Mouse (Mus musculus): ENCODE measurements around the gene Sox5. TPM values are rescaled to one million over a fixed set of nuclear protein-coding genes. Genes with fewer than 3 reads are reported as not detected.

The Sox5 gene
- polyA plus RNA-seq, 1 experiment = 0.81 TPM

DNA sequence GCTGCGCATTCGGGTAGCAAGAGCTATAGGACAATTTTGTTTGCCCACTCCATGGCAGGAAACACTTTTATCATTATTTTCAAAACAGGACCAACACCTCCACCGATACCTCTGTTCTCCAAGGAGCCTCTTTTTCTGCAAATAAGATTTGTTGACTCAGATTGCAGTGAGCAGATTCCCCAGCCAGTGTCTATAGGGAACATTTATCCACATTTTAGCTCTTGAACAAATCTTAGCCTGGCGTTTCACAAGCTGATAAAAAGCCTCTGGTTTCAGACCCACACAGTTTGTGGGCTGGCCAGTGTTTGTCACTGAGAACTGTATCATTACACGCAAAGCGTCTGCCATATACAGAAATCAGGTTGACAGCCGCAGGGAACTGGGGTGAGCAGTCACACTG, 823.4 kb downstream of the Sox5 start:
- H3K4me3 ChIP-seq (ENCODE audit: control insufficient read depth, insufficient read depth, low read length) = no peak overlapping the region
- no peaks in the 10 kb centered on the region for H3K36me3 ChIP-seq (ENCODE audit: control insufficient read depth, insufficient read depth, low read length)
- no peak overlapping the region for H3K27ac ChIP-seq (ENCODE audit: control insufficient read depth, insufficient read depth, low read length)
- H3K4me1 ChIP-seq (replicated peaks; ENCODE audit: control insufficient read depth, insufficient read depth, low read length) = peaks cover 6% of the 10 kb centered on the region
- TF ChIP-seq CTCF (IDR thresholded peaks at IDR 0.05; ENCODE audit: borderline replicate concordance, control insufficient read depth, extremely low read depth, insufficient read depth, low read length, poor library complexity) = no peak
- no peak for TF ChIP-seq POLR2A (IDR thresholded peaks at IDR 0.05; ENCODE audit: control insufficient read depth, extremely low read depth, insufficient read depth, low read length, poor library complexity)
- DNase-seq = no peak
- H3K27me3 ChIP-seq (ENCODE audit: control insufficient read depth, insufficient read depth, low read length) = no peaks in the 10 kb centered on the region
- 98% methylated on average over 7 of the region's 7 CpGs for WGBS

DNA sequence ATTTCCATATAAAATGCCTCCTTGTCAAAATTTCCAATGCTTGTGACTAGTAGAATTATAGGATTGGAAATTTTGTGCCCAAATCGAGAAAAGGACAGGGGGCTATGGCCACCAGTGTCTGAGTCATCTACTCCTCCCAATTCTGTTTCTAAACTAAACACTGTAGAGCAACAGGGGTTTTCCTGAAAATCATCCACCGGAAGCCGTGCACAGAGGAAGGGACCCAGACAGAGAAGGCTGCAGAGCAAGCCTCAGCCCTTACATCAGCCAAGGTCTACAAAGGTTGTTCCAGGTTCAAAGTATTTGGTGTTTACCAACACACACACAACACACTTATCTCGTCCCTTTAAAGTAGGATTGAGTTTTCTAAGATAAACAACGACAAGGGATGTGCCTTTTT, 824.7 kb downstream of the Sox5 start:
- Histone ChIP-seq H3K27me3 (ENCODE audit: control insufficient read depth, insufficient read depth, low read length) (no peaks in the 10 kb centered on the region), H3K27ac (ENCODE audit: control insufficient read depth, insufficient read depth, low read length) (no peak overlapping the region), H3K36me3 (ENCODE audit: control insufficient read depth, insufficient read depth, low read length) (no peaks in the 10 kb centered on the region), H3K4me3 (ENCODE audit: control insufficient read depth, insufficient read depth, low read length) (no peak overlapping the region), H3K4me1 (replicated peaks; ENCODE audit: control insufficient read depth, insufficient read depth, low read length) (peaks cover 6% of the 10 kb centered on the region)
- TF ChIP-seq CTCF (IDR thresholded peaks at IDR 0.05; ENCODE audit: borderline replicate concordance, control insufficient read depth, extremely low read depth, insufficient read depth, low read length, poor library complexity) (no peak), POLR2A (IDR thresholded peaks at IDR 0.05; ENCODE audit: control insufficient read depth, extremely low read depth, insufficient read depth, low read length, poor library complexity) (no peak)
- DNase-seq = no peak
- 85% methylated on average over 5 of the region's 5 CpGs for WGBS

DNA sequence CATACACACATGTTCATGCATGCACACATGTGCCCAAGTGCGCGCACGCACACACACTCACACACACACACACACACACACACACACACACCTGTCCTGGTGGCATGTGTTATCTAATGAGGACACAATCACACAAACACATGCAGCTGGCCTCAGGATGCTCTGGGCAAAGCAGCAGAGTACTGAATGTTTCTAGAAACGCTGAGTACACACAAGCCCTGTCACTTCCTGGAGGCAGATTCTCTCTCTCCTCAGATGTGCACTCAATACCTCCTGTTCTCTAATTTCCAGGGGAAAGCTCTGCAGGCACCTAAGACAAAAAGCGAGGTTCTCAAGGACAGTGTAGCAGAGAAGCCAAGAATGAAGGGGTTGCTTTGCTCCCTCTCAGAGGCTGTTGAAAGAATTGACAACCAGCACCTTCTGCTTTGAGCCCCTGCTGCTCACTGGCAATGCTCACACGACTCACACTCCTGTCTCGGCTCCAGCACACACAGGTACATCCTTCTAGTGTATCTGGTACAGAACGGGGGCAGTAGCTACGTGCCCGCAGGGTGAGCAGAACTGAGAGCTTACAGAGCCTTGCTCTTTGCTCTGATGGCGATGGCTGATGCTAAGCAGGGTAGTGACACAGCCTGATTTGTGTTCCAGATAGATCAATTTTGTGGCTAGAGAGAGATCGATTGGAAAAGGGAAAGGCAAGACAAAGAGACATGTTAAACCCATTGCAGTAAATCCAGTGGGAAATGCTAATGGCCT, 833.0 kb downstream of the Sox5 start:
- H3K4me1 ChIP-seq (replicated peaks; ENCODE audit: control insufficient read depth, insufficient read depth, low read length) = 0 out of 2 replicates have a peak, but pooled peaks cover 2% of the 10 kb centered on the region
- 87% methylated on average over 12 of the region's 12 CpGs for WGBS
- no peak overlapping the region for H3K27ac ChIP-seq (ENCODE audit: control insufficient read depth, insufficient read depth, low read length)
- no peaks in the 10 kb centered on the region for H3K27me3 ChIP-seq (ENCODE audit: control insufficient read depth, insufficient read depth, low read length)
- no peak overlapping the region for H3K4me3 ChIP-seq (ENCODE audit: control insufficient read depth, insufficient read depth, low read length)
- no peak for TF ChIP-seq POLR2A (IDR thresholded peaks at IDR 0.05; ENCODE audit: control insufficient read depth, extremely low read depth, insufficient read depth, low read length, poor library complexity)
- no peak for TF ChIP-seq CTCF (IDR thresholded peaks at IDR 0.05; ENCODE audit: borderline replicate concordance, control insufficient read depth, extremely low read depth, insufficient read depth, low read length, poor library complexity)
- no peak for DNase-seq
- no peaks in the 10 kb centered on the region for H3K36me3 ChIP-seq (ENCODE audit: control insufficient read depth, insufficient read depth, low read length)

DNA sequence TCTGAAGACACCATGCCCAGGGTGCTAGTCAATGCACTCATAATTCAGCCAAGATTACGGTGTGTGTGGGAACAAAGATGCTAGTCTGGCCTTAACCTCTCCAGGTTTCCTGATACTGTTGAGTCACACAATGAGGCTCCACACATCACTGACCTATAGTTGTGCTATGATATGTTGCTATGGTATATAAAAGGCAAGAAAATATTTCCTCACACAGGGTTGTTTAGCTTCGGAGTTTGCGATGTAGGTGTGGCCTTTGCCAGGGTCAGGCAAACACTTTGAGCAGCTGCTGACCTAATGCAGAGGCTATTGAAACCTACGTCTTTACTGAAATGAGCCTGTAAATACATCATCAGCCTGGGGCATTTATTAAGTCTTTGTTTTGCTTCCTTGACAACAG, 833.7 kb downstream of the Sox5 start:
- H3K4me1 ChIP-seq (replicated peaks; ENCODE audit: control insufficient read depth, insufficient read depth, low read length) = no peaks in the 10 kb centered on the region
- H3K27me3 ChIP-seq (ENCODE audit: control insufficient read depth, insufficient read depth, low read length) = no peaks in the 10 kb centered on the region
- 93% methylated on average over 4 of the region's 4 CpGs for WGBS
- no peak overlapping the region for H3K4me3 ChIP-seq (ENCODE audit: control insufficient read depth, insufficient read depth, low read length)
- H3K36me3 ChIP-seq (ENCODE audit: control insufficient read depth, insufficient read depth, low read length) = no peaks in the 10 kb centered on the region
- DNase-seq = no peak
- H3K27ac ChIP-seq (ENCODE audit: control insufficient read depth, insufficient read depth, low read length) = no peak overlapping the region
- TF ChIP-seq POLR2A (IDR thresholded peaks at IDR 0.05; ENCODE audit: control insufficient read depth, extremely low read depth, insufficient read depth, low read length, poor library complexity) (no peak), CTCF (IDR thresholded peaks at IDR 0.05; ENCODE audit: borderline replicate concordance, control insufficient read depth, extremely low read depth, insufficient read depth, low read length, poor library complexity) (no peak)

DNA sequence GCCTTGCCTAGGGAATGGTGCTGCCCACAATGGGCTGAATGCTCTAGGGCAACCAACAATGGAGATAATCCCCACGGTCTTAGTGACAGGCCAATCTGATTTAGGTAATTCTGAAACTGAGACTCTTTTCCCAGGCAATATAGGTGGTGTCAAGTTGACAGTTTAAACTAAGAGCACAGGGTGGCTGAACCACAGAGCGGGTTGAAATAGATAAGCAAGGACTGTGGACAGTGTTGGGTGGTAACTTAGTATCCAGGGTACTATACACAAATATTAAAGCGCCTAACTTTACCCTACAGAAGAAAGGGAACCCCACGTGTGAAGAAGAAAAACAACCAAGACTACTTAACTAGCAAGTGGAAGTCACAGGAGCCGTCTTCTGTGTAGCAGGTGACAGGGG, 838.7 kb downstream of the Sox5 start:
- 90% methylated on average over 5 of the region's 5 CpGs for WGBS
- DNase-seq = no peak
- no peak overlapping the region for H3K4me3 ChIP-seq (ENCODE audit: control insufficient read depth, insufficient read depth, low read length)
- H3K36me3 ChIP-seq (ENCODE audit: control insufficient read depth, insufficient read depth, low read length) = no peaks in the 10 kb centered on the region
- TF ChIP-seq CTCF (IDR thresholded peaks at IDR 0.05; ENCODE audit: borderline replicate concordance, control insufficient read depth, extremely low read depth, insufficient read depth, low read length, poor library complexity) = no peak
- no peaks in the 10 kb centered on the region for H3K27me3 ChIP-seq (ENCODE audit: control insufficient read depth, insufficient read depth, low read length)
- no peak overlapping the region for H3K27ac ChIP-seq (ENCODE audit: control insufficient read depth, insufficient read depth, low read length)
- H3K4me1 ChIP-seq (replicated peaks; ENCODE audit: control insufficient read depth, insufficient read depth, low read length) = no peaks in the 10 kb centered on the region

DNA sequence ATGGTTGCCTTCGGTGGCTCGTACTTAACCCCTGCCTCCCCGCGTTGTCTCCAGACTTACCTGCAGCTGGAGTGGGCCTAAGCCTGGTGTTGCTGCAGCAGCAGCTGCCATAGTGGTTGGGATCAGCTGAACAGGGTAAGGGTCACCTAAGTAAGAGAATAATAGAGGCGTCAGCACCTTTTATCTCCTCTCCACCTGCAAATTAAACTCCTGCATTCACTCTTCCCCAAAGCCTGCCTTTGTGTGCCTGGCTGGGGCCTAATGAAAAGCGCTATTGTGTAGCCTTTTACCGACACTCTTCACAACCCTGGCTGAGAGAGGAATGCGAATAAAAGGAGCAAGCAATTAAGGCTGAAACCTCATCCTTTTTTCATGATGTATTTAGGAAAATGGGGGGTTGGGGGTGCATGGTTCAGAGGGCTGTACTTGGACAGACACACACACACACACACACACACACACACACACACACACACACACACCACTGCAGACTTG, 840.4 kb downstream of the Sox5 start:
- H3K36me3 ChIP-seq (ENCODE audit: control insufficient read depth, insufficient read depth, low read length) = no peaks in the 10 kb centered on the region
- 94% methylated on average over 8 of the region's 8 CpGs for WGBS
- H3K4me1 ChIP-seq (replicated peaks; ENCODE audit: control insufficient read depth, insufficient read depth, low read length) = no peaks in the 10 kb centered on the region
- no peak for TF ChIP-seq POLR2A (IDR thresholded peaks at IDR 0.05; ENCODE audit: control insufficient read depth, extremely low read depth, insufficient read depth, low read length, poor library complexity)
- no peak overlapping the region for H3K27ac ChIP-seq (ENCODE audit: control insufficient read depth, insufficient read depth, low read length)
- H3K4me3 ChIP-seq (ENCODE audit: control insufficient read depth, insufficient read depth, low read length) = no peak overlapping the region
- no peak for DNase-seq
- no peaks in the 10 kb centered on the region for H3K27me3 ChIP-seq (ENCODE audit: control insufficient read depth, insufficient read depth, low read length)

DNA sequence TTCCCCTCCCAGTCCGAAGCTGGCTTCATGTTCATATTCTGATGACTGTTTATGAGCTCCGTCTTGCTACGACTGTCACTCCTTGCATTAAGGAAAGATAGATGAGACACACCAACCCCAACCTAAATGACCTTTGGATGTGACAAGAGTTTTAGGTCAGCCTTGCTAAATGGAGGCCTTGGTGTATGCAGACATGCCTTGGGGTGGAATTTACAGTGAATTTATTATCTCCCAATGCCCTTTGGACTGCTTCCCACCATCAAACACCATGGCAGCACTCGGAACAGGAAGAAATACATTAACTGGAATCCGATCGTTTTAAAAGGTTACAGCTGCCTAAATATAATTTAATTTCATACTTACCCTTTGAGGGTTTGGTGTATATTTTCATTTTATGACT, 858.6 kb downstream of the Sox5 start:
- 96% methylated on average over 6 of the region's 6 CpGs for WGBS
- TF ChIP-seq CTCF (IDR thresholded peaks at IDR 0.05; ENCODE audit: borderline replicate concordance, control insufficient read depth, extremely low read depth, insufficient read depth, low read length, poor library complexity) = no peak
- no peak for TF ChIP-seq POLR2A (IDR thresholded peaks at IDR 0.05; ENCODE audit: control insufficient read depth, extremely low read depth, insufficient read depth, low read length, poor library complexity)
- Histone ChIP-seq H3K27me3 (ENCODE audit: control insufficient read depth, insufficient read depth, low read length) (no peaks in the 10 kb centered on the region), H3K36me3 (ENCODE audit: control insufficient read depth, insufficient read depth, low read length) (no peaks in the 10 kb centered on the region), H3K4me3 (ENCODE audit: control insufficient read depth, insufficient read depth, low read length) (no peak overlapping the region), H3K4me1 (replicated peaks; ENCODE audit: control insufficient read depth, insufficient read depth, low read length) (no peaks in the 10 kb centered on the region), H3K27ac (ENCODE audit: control insufficient read depth, insufficient read depth, low read length) (no peak overlapping the region)
- DNase-seq = no peak
